Mouse (Mus musculus): ENCODE measurements around the gene Adcy5. TPM values are rescaled to one million over a fixed set of nuclear protein-coding genes. Genes with fewer than 3 reads are reported as not detected.
A peak's percentile ranks its signal among the peaks of the same experiment; 100 is the strongest.

Adcy5 gene
- total RNA-seq, 4 experiments from 2014 or later = 198 to 240 (median 222) TPM

DNA sequence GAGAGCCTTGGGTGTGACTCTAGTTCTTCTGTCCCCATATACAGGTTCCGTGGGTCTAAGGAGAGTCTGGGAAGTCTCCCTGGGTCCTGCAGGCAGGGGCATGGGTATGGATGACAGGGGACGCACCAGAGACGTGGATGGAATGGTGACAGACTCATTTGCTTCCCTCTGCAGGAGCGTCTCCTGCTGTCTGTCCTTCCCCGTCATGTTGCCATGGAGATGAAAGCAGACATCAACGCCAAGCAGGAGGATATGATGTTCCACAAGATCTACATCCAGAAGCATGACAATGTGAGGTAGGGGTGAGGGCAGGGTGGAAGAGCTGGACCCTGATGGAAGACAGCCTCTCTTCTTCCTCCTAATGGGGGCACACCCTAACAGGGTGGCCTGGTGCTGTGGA, 98.3 kb downstream of the Adcy5 start:
- DNase-seq (ENCODE audit: low spot score in 2 of 2) = no peak

DNA sequence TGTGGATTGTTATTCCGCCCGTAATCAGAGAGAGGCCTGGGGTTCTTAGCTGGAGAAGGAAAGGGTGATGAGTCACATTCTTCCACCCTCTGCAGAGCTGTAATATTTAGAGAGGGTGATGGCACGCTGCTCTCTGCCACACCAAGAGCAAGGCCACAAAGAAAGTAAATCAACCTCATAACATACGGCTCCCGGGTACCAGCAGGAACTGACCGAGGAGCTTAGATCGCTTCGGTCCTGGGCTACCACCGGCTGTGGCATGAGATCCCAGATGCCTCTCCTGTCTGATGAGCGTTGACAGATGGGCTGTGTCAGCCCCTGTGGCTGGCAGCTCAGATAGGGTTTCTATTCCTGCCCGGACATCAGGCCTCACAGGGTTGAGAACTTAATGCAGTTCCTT, 101.3 kb downstream of the Adcy5 start:
- DNase-seq (ENCODE audit: low spot score in 2 of 2) = no peak

DNA sequence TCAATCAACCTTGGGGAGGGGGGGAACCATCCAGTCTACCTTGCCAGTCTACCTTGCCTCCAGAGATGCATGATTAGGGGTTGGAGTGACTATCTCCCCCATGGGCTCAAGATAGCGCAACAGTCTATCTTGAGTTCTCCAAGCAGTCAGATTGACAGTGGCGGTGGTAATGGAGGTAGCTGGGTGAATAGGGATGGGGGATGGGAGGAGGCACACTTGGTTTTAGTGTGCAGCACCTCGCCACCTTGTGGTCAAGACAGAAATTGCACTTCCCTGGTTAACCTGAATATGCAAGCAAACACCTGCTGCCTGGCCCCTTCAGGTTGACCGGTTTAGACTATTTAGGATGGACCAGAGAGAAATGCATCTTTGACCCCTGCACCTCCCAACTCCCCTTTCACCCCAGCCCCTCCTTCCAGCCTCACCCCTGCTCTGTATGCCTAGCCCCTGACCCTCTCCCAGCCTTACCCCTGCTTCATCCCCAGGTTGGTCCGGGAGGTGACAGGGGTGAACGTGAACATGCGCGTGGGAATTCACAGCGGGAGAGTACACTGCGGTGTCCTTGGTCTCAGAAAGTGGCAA, 115.8 kb downstream of the Adcy5 start:
- DNase-seq (ENCODE audit: low spot score in 2 of 2) = peak; percentile 68 to 79

DNA sequence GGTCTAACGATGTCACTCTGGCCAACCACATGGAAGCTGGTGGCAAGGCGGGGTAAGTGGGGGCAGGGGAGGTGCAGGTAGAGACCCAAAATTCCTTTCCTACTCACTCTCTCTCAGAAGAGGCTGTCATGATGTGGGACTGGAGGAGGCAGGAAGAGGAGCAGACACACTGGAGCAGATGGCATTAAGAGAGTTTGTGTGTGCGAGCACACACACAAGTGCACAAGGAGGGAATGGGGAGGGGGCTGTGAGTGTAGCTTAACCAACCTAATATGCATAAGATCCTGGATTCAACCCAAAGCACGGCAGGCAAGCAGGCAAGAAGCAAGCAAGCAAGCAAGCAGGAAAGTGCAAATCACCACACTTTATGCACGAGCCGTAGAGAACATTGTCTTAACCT, 116.3 kb downstream of the Adcy5 start:
- DNase-seq (ENCODE audit: low spot score in 2 of 2) = no peak

DNA sequence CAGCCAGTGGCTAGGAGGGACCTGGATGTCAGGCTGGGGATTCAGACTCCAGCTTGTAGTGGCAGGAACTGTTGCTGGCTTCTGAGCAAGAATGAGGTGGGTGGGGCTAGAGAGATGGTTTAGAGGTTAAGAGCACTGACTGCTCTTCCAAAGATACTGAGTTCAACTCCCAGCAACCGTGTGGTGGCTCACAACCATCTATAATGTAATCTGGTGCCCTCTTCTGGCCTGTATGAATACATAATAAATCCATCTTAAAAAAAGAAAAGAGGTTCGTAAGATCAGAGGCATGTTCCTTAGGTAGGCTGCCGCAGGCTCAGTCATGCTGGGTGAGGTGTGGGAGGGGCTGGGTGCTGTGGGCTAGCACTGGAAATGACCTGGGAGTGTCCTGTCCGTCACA, 116.9 kb downstream of the Adcy5 start:
- DNase-seq (ENCODE audit: low spot score in 2 of 2) = no peak

DNA sequence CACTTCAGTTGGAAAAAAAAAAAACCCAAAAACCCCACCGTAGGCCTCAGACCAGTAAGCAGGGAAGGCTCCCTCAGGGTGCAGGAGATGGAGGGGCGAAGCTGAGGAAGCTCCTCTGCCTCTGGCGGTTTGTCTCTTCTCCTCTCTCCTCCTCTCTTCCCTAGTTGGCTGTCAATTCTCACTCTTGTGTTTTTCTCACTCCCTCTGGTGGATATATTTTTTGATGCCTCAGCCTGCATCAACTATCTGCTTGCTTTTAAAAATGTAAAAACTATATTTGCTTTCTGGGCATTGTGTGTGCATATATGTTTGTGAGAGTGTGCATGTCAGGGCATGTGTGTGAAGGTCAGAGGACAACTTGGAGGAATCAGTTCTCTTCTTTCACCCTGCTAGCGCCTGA, 117.7 kb downstream of the Adcy5 start:
- DNase-seq (ENCODE audit: low spot score in 2 of 2) = no peak

DNA sequence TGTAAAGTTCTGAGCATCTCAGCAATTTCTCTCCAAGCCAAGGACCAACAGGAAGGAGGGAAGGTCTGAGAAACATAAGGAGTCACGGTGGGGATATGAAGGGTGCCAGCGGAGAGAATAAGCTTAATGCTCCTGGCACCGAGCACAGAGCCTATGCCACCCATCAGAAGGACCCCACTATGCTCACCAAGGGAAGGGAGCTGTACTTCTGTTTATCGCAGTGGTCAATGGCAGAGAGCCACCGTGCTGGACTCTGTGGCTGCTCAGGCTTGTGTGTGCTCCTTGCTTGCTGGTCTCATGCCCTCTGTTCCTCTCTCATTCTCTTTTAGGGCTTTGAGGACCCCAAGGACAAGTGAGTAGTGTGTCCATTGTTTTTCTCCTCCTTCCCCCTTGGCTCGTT, 123.5 kb downstream of the Adcy5 start:
- no peak for DNase-seq (ENCODE audit: low spot score in 2 of 2)

DNA sequence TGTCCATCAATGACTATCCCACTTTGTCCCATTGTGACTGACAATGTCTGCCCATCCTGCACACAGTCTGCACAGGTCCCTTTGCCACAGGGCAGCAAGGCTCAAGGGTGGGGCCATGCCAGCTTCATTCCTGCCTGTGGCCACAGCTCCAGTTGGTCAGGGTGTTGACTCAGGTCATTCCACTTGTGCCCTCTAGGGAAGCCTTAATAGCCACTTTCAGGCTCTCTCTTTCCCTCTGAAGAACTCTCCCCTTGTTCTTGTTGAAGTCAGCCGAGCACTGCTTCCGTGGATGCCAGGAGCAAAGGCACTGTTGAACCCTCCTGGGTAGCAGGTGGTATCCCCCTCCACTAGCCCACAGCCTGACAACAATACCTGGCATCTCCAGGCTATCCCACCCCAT, 127.8 kb downstream of the Adcy5 start:
- DNase-seq (ENCODE audit: low spot score in 2 of 2) = no peak

DNA sequence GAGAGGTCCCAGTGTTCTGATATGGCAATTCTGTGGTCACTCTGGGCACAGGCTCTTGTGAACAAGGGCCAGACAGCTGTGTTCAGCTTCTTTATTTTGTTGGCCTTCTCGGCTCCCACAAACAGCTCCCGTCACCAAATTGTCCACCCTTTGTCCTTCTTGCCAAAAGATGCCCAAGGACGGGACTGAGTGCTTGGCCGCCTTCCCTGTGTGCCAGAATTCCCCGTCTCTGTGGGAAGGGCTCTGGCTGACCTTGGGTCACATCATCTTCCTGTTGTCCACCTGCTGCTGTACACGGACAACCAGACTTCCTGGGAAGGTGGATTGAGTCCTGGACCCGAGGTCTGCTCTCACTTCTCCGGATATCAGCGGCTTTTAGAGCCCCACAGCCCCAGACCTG, 131.1 kb downstream of the Adcy5 start:
- no peak for DNase-seq (ENCODE audit: low spot score in 2 of 2)

DNA sequence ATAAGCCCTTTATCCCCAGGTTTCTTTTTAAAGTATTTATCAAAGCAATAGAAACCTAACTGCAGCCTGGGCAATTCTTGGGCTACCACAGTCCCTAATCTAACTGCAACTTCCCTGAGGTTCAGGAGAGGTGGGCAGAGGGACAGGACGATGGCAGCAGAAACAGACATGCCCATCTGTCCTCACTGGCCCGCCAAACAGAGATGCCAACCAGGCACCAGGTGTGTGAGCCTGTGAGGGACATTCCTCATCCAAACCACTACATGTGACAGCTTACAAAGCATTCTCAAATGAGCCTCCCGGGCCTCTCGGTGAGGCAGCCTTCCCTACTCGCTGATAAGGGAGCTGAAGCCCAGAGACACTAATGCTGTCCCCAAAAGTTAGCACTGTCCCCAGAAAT, 132.6 kb downstream of the Adcy5 start:
- DNase-seq (ENCODE audit: low spot score in 2 of 2) = no peak

DNA sequence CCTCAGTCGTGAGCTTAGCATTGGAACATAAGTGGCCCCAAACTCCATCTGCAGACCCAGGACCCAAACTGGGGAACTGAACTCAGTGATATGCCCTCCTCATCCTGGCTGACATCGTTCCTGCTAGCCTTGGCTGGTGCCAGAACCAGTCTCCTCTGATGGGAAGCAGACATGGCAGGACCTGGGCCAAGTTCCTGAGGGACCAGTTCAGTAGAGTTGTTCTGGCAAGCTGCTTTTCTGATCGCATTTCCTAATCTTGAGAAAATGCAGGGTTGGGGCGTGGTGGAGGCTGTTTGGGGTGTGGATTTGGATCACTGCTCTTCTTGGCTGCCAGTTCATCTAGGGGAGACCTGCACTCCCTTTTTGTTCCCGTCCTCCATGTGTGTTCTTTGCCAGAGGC, 143.1 kb downstream of the Adcy5 start:
- no peak for DNase-seq (ENCODE audit: low spot score in 2 of 2)

DNA sequence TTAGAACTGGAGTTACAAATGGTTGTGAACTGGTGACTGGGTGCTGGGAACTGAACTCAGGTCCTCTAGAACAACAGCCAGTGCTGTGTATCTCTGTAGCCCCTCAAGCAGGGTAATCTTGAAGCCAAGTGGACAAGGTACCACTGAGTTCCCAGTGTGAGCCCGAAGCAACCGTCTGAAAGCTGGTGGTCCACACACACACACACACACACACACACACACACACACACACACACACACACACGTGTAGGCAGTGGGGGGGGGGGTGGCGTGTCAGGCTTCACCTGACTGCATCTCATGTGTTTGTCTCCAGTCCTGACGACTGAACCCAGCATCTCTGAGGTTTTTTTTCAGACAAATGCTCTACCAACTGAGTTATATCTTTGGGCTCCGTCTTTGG, 145.5 kb downstream of the Adcy5 start:
- DNase-seq (ENCODE audit: low spot score in 2 of 2) = no peak

DNA sequence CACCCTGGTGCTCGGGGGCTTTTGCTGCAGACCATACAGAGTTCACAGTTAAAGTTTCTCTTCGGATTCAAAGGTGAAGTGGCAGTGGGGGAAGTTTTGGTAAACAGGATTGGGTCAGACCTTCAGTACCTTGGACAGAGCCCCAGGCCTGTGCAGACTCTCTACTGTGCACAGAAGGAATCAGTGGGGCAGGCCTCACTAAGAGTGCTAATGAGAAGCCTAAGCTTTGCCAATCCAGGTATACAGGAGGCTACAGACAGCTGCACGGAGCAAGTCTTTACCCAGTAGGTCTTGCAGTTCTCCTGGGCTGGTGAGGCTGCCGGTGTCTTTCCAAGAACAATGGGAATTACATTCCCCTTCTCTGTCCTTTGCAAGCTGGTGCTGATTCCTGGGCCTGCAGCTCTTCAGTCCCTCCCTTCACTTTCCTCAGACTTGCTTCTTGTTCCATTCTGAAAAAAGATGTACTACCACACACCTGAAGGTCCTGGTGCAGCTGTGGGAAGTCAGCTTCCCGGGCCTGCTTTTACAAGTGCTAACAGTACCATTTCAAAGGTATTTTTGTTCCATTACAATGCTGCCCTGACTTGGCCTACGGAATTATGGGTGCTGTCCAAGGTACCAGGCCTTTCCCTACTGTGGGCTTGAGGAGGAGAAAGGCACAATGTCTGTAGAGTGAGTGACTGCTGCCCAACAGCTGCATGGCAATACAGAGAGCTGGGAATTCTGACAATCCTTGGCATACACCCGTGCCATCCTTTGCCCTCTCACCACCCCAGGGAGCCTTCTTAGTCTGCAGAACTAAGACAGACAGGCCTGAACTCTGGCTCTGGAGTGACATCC, 148.0 kb downstream of the Adcy5 start:
- no peak for DNase-seq (ENCODE audit: low spot score in 2 of 2)

DNA sequence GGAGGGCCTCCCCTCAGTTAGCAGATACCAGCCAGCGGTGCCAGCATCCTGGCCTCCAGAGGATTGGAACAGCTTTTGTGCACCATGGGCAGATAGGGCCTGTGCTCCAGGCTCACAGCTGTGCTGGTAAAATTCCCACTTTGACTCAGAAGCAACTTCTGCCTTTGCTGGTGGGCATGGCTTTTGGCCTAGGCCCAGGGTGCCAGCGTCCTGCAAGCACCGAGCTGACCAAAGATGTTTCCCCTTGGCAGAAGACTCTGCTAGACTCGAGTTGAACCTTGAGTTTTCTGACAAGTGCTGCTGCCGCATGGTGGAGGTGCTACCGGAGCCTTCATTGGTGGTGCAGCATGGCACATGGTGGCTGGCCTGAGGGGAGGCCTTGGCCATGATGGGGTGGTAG, 149.0 kb downstream of the Adcy5 start:
- no peak for DNase-seq (ENCODE audit: low spot score in 2 of 2)

DNA sequence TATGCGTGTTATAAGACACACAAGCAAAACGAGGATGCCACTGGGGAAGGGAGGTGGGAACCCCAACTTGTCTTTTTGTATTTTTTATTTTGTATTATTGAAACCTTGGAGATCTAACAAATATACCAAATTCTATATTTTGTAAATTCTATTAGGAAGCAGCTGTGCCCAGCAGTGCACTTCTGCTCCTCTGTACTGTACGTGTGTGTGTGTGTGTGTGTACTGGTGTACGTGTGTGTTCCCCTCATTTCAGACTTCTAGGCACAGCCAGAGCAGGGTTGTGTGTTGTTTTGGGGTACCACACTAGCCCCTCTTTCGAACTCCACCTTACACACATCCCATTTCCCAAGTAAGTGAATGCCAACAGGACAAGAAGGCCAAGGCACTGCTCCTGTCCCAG, 149.7 kb downstream of the Adcy5 start:
- no peak for DNase-seq (ENCODE audit: low spot score in 2 of 2)

DNA sequence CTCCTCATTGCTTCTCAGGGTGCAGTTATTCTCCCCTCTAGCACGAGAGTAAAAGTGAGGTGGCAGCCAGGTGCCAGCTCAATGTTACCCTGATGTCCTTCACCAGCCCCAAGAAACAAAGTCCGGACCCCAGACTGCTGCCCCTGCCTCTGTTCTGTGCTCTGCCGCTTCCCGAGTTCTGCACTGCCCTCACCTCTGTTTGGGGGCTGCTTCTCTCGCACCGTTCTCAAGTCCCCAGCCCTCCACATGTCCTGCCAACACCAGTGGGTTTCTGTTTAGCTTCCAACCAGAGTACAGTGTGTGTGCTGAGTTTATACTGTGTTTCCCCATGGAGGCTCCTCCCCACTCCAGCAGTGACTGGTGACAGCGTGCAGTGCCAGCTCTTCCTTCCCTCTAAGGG, 150.5 kb downstream of the Adcy5 start:
- no peak for DNase-seq (ENCODE audit: low spot score in 2 of 2)

DNA sequence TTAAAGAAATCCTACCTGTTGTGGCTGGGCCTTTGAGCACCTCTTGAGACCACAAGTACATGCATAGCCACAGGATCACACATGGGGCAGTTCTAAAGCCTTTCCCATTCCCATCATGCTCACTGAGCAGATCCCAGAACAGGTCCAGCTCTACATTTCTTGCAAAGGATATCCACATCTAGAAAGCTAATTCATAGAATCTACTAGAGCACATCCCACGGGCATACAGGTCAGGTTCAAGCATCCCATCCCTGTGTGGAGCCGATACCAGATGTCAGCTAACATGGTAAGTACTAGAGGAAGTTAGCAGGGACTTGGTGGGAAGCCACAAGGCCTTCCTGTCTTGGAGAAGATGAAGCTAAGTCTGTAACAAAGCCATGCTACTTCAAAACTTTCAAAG, 152.0 kb downstream of the Adcy5 start:
- peak in 1 of 2 experiments; percentile 3 for DNase-seq (ENCODE audit: low spot score in 2 of 2)

DNA sequence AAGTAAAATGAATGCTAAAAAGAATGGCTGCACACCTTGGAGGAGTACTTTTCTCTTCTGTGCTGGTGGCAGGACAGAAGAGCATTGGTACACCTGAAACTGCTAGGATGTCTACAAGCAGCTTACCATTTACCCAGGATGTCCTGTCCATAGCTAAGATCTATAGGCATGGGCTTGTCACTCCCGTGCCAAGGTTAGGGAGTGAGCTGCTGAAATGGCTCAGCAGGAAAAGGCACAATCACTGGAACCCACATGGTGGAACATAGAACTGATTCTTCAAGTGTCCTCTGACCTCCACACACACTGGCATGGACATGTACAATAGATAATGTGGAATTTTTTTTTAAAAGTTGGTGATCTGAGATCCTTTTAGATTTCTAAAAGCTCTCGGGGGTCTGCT, 152.7 kb downstream of the Adcy5 start:
- no peak for DNase-seq (ENCODE audit: low spot score in 2 of 2)

DNA sequence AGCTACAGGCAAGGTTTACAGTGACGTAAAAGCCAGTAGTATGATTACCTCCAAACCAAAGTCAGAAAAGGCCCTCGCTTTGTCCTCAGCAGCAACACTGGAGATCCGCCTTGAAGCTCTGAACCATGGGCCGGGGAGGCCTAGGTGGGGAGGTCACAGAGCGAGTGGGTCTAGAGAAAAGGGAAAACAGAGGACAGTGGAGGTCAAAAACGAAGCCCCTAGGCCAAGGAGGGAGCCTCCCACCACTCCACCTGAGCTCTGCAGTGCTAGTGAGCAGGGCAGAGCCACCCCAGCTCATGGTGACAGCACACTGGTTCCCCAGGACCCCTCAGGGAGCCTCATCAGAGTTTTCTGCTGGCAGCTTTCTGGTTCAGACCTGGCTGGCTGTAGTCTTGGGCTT, 153.3 kb downstream of the Adcy5 start:
- DNase-seq (ENCODE audit: low spot score in 2 of 2) = no peak

DNA sequence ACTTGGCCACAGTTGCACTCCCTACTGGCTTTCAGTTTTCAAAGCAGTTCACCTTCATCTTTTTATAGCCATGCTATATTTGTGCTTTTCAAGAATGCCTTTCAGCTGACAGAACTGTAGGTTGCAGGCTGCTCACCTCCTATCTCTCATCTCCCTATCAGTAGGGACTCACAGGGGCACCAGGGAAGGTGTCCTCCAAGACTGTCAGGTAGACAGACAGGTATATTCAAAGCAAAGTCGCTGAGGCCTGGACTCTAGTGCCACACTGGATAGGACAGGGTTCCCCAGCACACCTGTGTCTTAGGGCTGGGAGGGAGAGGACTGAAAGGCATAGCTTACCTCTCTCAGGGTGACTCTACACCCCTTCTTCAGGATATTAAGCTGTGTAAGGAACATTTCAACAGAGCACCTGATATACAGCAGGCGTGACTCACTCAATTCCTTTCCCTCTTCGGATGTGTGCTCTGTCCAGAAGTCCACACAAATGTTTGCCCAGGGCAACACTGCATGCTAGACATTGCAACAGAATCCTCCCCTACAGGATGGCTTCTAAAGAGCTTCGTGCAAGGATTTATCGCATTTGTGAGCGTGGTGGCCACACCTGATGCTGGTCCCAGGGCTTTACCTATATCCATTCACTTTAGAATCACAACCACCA, 153.9 kb downstream of the Adcy5 start:
- no peak for DNase-seq (ENCODE audit: low spot score in 2 of 2)

DNA sequence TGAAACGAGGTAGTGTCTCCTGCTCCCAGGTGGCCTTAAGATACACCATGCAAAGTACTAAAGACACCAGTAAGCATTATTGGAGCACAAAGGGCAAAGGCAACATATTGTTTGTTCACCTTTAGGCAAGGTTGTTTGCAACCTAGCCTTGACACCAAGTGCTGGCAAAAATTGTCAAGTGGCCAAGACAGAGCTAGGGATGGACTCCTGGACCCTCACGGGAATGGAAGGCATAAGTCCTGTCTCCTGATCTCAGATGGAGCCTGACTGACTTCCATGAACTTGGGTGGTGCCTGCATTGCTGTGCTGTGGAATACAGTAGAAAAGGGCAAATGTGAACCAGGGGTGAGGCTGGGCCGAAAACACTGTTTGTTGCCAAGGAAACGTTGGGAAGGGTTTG, 155.0 kb downstream of the Adcy5 start:
- no peak for DNase-seq (ENCODE audit: low spot score in 2 of 2)

DNA sequence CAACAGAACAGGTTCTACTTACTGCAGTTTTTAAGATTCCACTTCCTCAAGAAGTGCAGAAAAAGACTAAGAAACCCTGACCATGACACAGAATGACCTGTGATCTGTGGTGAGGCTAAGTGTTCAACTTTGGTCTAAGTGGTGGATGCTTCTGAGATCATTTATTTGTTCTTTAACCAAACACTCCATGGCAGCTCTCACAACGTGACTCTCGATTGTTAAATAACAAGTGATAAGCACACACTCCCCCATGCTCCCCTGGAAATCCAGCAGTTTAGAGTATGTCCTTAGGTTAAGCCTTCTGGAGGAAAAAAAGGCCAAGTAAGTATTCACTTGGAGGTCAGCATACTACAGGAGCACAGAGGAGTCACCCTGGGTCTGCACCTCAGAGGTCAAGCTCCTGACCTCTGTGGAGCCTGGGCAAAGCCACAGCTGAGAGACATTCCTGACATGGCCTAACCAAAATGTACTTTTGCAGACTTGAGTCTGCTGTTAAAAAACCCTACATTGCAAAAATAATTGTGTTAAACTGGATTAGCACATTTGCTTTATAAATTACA, 156.0 kb downstream of the Adcy5 start:
- no peak for DNase-seq (ENCODE audit: low spot score in 2 of 2)

DNA sequence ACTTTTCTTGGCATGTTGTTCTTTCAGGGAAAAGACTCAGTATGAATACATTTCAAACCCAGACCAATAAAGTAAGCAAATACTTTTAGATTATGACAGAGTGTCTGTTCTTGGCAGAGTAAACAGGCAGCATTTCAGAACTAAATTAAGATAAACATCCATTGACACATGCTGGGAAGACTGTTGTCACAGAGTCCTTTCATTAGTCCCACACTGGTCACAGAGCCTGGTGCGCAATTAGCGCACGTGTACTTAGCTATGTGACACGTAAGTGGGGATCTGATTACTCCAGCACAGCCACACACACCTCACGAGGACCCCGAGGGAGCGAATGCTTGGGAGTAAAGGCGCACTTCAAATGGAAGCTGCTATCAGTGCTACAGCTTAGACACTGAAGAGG, 156.9 kb downstream of the Adcy5 start:
- DNase-seq (ENCODE audit: low spot score in 2 of 2) = no peak

Data from left cerebral cortex, adult 8-10 months (tissue).